Mouse (Mus musculus): ENCODE data around the gene Slc12a7. TPM values are rescaled to one million over a fixed set of nuclear protein-coding genes. Genes with fewer than 3 reads are reported as not detected.

The Slc12a7 gene
- polyA plus RNA-seq, 1 experiment = 94.5 TPM

GRCm38 (mm10) chr13:73793171-73793570 lies 60.3 kb downstream of the Slc12a7 start:
- no peaks in the 10 kb centered on the region for H3K27me3 ChIP-seq (ENCODE audit: control insufficient read depth, insufficient read depth, low read length, poor library complexity, severe bottlenecking)
- H3K9ac ChIP-seq (ENCODE audit: low read depth, poor library complexity, severe bottlenecking) = no peak overlapping the region
- no peak overlapping the region for H3K27ac ChIP-seq (ENCODE audit: insufficient read depth, low read length)
- no peak overlapping the region for H3K4me3 ChIP-seq (ENCODE audit: low read depth, low read length)
- no peaks in the 10 kb centered on the region for H3K4me1 ChIP-seq (ENCODE audit: control insufficient read depth, insufficient read depth, low read length)
- no peaks in the 10 kb centered on the region for H3K9me3 ChIP-seq (replicated peaks; ENCODE audit: control insufficient read depth, insufficient read depth, low read length, poor library complexity, severe bottlenecking)
- peaks cover 76% of the 10 kb centered on the region for H3K36me3 ChIP-seq (ENCODE audit: control insufficient read depth, insufficient read depth, low read length, poor library complexity, severe bottlenecking)
- TF ChIP-seq CTCF (IDR thresholded peaks at IDR 0.05; ENCODE audit: low read depth, low read length) (no peak), EP300 (IDR thresholded peaks at IDR 0.05; ENCODE audit: insufficient read depth, low read depth, low read length) (no peak), POLR2A (IDR thresholded peaks at IDR 0.05; ENCODE audit: insufficient read depth, low read length) (no peak)

- Histone ChIP-seq H3K9me3 (replicated peaks; ENCODE audit: control insufficient read depth, insufficient read depth, low read length, poor library complexity, severe bottlenecking) (no peaks in the 10 kb centered on the region), H3K4me1 (ENCODE audit: control insufficient read depth, insufficient read depth, low read length) (no peaks in the 10 kb centered on the region), H3K36me3 (ENCODE audit: control insufficient read depth, insufficient read depth, low read length, poor library complexity, severe bottlenecking) (peaks cover 55% of the 10 kb centered on the region), H3K27ac (ENCODE audit: insufficient read depth, low read length) (no peak overlapping the region), H3K4me3 (ENCODE audit: low read depth, low read length) (no peak overlapping the region), H3K27me3 (ENCODE audit: control insufficient read depth, insufficient read depth, low read length, poor library complexity, severe bottlenecking) (no peaks in the 10 kb centered on the region), H3K9ac (ENCODE audit: low read depth, poor library complexity, severe bottlenecking) (no peak overlapping the region)
- TF ChIP-seq POLR2A (IDR thresholded peaks at IDR 0.05; ENCODE audit: insufficient read depth, low read length) (no peak), CTCF (IDR thresholded peaks at IDR 0.05; ENCODE audit: low read depth, low read length) (no peak), EP300 (IDR thresholded peaks at IDR 0.05; ENCODE audit: insufficient read depth, low read depth, low read length) (no peak)
Observed at GRCm38 (mm10) chr13:73799110-73799509, 66.2 kb downstream of the Slc12a7 start.

DNA sequence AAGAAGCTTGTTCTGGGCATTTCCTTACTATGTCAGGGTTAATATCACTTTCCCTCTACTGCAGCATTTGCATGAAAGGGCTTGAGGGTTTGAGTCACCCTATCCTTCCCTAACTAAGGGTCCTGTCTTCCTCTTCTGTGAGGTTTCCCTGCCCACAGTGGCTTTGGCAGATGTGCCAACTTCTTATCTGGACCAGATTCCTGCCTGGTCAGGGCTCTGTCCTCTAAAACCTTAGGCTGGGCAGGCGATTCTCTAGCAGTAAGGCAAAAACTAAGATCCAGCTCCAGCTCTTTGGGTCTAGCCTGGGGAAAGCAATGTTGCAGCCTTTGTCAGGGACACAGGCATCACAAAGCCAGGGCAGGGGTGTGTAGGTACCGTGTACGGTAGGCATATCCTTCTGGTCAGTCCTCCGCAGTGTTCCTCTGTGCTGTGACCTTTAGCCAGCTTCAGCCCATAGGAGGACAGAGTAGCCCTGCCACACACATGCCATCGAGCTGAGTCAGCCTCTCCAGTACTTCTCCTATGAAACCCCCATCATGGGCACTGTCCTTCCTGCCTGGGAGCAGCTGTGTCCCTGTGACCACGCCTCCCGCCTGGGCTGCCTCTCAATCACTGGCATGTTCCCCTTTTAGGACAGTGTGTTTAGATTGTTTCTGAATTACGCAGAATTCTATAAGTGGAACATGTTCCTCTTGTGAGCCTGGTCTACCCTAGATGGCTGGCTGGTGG lies 70.7 kb downstream of the Slc12a7 start:
- Histone ChIP-seq H3K36me3 (ENCODE audit: control insufficient read depth, insufficient read depth, low read length, poor library complexity, severe bottlenecking) (peaks cover 35% of the 10 kb centered on the region), H3K9ac (ENCODE audit: low read depth, poor library complexity, severe bottlenecking) (no peak overlapping the region), H3K9me3 (replicated peaks; ENCODE audit: control insufficient read depth, insufficient read depth, low read length, poor library complexity, severe bottlenecking) (no peaks in the 10 kb centered on the region), H3K27ac (ENCODE audit: insufficient read depth, low read length) (no peak overlapping the region), H3K4me3 (ENCODE audit: low read depth, low read length) (no peak overlapping the region), H3K27me3 (ENCODE audit: control insufficient read depth, insufficient read depth, low read length, poor library complexity, severe bottlenecking) (no peaks in the 10 kb centered on the region), H3K4me1 (ENCODE audit: control insufficient read depth, insufficient read depth, low read length) (no peaks in the 10 kb centered on the region)
- TF ChIP-seq EP300 (IDR thresholded peaks at IDR 0.05; ENCODE audit: insufficient read depth, low read depth, low read length) (no peak), POLR2A (IDR thresholded peaks at IDR 0.05; ENCODE audit: insufficient read depth, low read length) (no peak), CTCF (IDR thresholded peaks at IDR 0.05; ENCODE audit: low read depth, low read length) (no peak)

GRCm38 (mm10) chr13:73804914-73805313 lies 72.0 kb downstream of the Slc12a7 start:
- Histone ChIP-seq H3K4me3 (ENCODE audit: low read depth, low read length) (no peak overlapping the region), H3K36me3 (ENCODE audit: control insufficient read depth, insufficient read depth, low read length, poor library complexity, severe bottlenecking) (peaks cover 39% of the 10 kb centered on the region), H3K9ac (ENCODE audit: low read depth, poor library complexity, severe bottlenecking) (no peak overlapping the region), H3K27me3 (ENCODE audit: control insufficient read depth, insufficient read depth, low read length, poor library complexity, severe bottlenecking) (no peaks in the 10 kb centered on the region), H3K27ac (ENCODE audit: insufficient read depth, low read length) (no peak overlapping the region), H3K4me1 (ENCODE audit: control insufficient read depth, insufficient read depth, low read length) (no peaks in the 10 kb centered on the region), H3K9me3 (replicated peaks; ENCODE audit: control insufficient read depth, insufficient read depth, low read length, poor library complexity, severe bottlenecking) (no peaks in the 10 kb centered on the region)
- TF ChIP-seq POLR2A (IDR thresholded peaks at IDR 0.05; ENCODE audit: insufficient read depth, low read length) (no peak), EP300 (IDR thresholded peaks at IDR 0.05; ENCODE audit: insufficient read depth, low read depth, low read length) (no peak), CTCF (IDR thresholded peaks at IDR 0.05; ENCODE audit: low read depth, low read length) (no peak)

DNA sequence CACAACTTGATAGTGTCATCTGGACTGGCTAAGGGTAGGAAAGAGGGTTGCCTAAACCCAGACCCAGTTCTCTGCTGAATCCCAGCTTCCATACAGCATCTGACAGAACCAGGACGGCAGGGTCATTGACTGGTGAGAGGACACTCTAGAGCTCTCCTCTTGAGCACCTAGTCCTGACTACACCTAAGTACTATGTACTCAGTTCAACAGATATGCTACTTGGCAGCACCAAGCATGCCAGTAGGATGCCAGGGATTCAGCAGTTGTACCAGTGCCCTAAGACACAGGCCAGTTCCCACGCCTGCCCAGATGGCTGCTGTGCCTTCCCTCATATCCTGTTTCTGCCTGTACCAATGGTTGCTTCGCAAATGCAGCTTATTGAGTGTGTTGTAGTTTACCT lies 80.0 kb downstream of the Slc12a7 start:
- Histone ChIP-seq H3K9me3 (replicated peaks; ENCODE audit: control insufficient read depth, insufficient read depth, low read length, poor library complexity, severe bottlenecking) (no peaks in the 10 kb centered on the region), H3K36me3 (ENCODE audit: control insufficient read depth, insufficient read depth, low read length, poor library complexity, severe bottlenecking) (peaks cover 57% of the 10 kb centered on the region), H3K27me3 (ENCODE audit: control insufficient read depth, insufficient read depth, low read length, poor library complexity, severe bottlenecking) (no peaks in the 10 kb centered on the region), H3K4me1 (ENCODE audit: control insufficient read depth, insufficient read depth, low read length) (no peaks in the 10 kb centered on the region), H3K4me3 (ENCODE audit: low read depth, low read length) (no peak overlapping the region), H3K9ac (ENCODE audit: low read depth, poor library complexity, severe bottlenecking) (no peak overlapping the region), H3K27ac (ENCODE audit: insufficient read depth, low read length) (no peak overlapping the region)
- TF ChIP-seq CTCF (IDR thresholded peaks at IDR 0.05; ENCODE audit: low read depth, low read length) = no peak
- TF ChIP-seq EP300 (IDR thresholded peaks at IDR 0.05; ENCODE audit: insufficient read depth, low read depth, low read length) = no peak
- TF ChIP-seq POLR2A (IDR thresholded peaks at IDR 0.05; ENCODE audit: insufficient read depth, low read length) = no peak

GRCm38 (mm10) chr13:73814181-73814580 lies 81.3 kb downstream of the Slc12a7 start:
- no peak for TF ChIP-seq POLR2A (IDR thresholded peaks at IDR 0.05; ENCODE audit: insufficient read depth, low read length)
- no peak for TF ChIP-seq EP300 (IDR thresholded peaks at IDR 0.05; ENCODE audit: insufficient read depth, low read depth, low read length)
- no peak for TF ChIP-seq CTCF (IDR thresholded peaks at IDR 0.05; ENCODE audit: low read depth, low read length)
- H3K27ac ChIP-seq (ENCODE audit: insufficient read depth, low read length) = no peak overlapping the region
- H3K9me3 ChIP-seq (replicated peaks; ENCODE audit: control insufficient read depth, insufficient read depth, low read length, poor library complexity, severe bottlenecking) = no peaks in the 10 kb centered on the region
- peaks cover 46% of the 10 kb centered on the region for H3K36me3 ChIP-seq (ENCODE audit: control insufficient read depth, insufficient read depth, low read length, poor library complexity, severe bottlenecking)
- H3K9ac ChIP-seq (ENCODE audit: low read depth, poor library complexity, severe bottlenecking) = no peak overlapping the region
- no peaks in the 10 kb centered on the region for H3K27me3 ChIP-seq (ENCODE audit: control insufficient read depth, insufficient read depth, low read length, poor library complexity, severe bottlenecking)
- no peak overlapping the region for H3K4me3 ChIP-seq (ENCODE audit: low read depth, low read length)
- H3K4me1 ChIP-seq (ENCODE audit: control insufficient read depth, insufficient read depth, low read length) = no peaks in the 10 kb centered on the region

Measured in ES-Bruce4 (cell line).